Mouse (Mus musculus): Measurements from ENCODE around the gene Klhl10.

GRCm38 (mm10) chr11:100465229-100465792 lies 23.6 kb downstream of the Klhl10 start:
- TF ChIP-seq CTCF (IDR thresholded peaks at IDR 0.05; ENCODE audit: low read depth) (no peak), EP300 (optimal IDR thresholded peaks at IDR 0.05) (no peak)
